Mouse (Mus musculus): ENCODE results near the gene Pigk.

GRCm38 (mm10) chr3:152689105-152689504 lies 24.8 kb upstream of the Pigk start:
- TF ChIP-seq POLR2A (IDR thresholded peaks at IDR 0.05; ENCODE audit: borderline replicate concordance, extremely low read depth, insufficient read depth, insufficient read length, poor library complexity, severe bottlenecking) (no peak), CTCF (IDR thresholded peaks at IDR 0.05; ENCODE audit: borderline replicate concordance, extremely low read depth, insufficient read depth, insufficient read length) (no peak)

All from brain, embryonic 14.5 days (tissue).